Mouse (Mus musculus) kidney, embryonic 14.5 days (tissue): ENCODE data around the gene Elob. TPM values are rescaled to one million over a fixed set of nuclear protein-coding genes. Genes with fewer than 3 reads are reported as not detected.

ENCODE experiments used
- ATAC-seq: fragments of 200-750 bp; cut with Nextera tagmentation; 2 replicates; pipeline ENCODE4 v1.8.0; 2017; ENCODE audit warnings: moderate number of reproducible peaks, mild to moderate bottlenecking, moderate TSS enrichment, moderate library complexity; ENCODE audit not compliant: low FRiP score, low TSS enrichment
- H3K27ac ChIP-seq: fragments of 300-500 bp; sonication (generic); 2 replicates; pipeline ENCODE4 v1.5.1; 2014; ENCODE audit warnings: low read depth, mild to moderate bottlenecking, low read length, moderate library complexity, mixed read lengths
- H3K27me3 ChIP-seq: fragments of 300-500 bp; sonication (generic); 2 replicates; pipeline ENCODE4 v1.6.1; 2014; ENCODE audit warnings: mild to moderate bottlenecking, low read length; ENCODE audit not compliant: control insufficient read depth, insufficient read depth
- H3K36me3 ChIP-seq: fragments of 300-500 bp; sonication (generic); 2 replicates; pipeline ENCODE4 v1.6.1; 2014; ENCODE audit warnings: low read length, mixed read lengths; ENCODE audit not compliant: control insufficient read depth, insufficient read depth
- H3K4me1 ChIP-seq: fragments of 300-500 bp; sonication (generic); 2 replicates; pipeline ENCODE4 v1.6.1; 2014; ENCODE audit warnings: low read length, mixed read lengths; ENCODE audit not compliant: control insufficient read depth, insufficient read depth
- H3K4me2 ChIP-seq: fragments of 300-500 bp; sonication (generic); replicated peaks from 2 replicates; pipeline ENCODE4 v1.6.1; 2014; ENCODE audit warnings: low read depth, mild to moderate bottlenecking, low read length
- H3K4me3 ChIP-seq: fragments of 300-500 bp; sonication (generic); 2 replicates; pipeline ENCODE4 v1.5.1; 2014; ENCODE audit warnings: mild to moderate bottlenecking, low read length
- H3K9ac ChIP-seq: fragments of 300-500 bp; sonication (generic); 2 replicates; pipeline ENCODE4 v1.6.1; 2014; ENCODE audit warnings: low read depth, mild to moderate bottlenecking, low read length, moderate library complexity
- H3K9me3 ChIP-seq: fragments of 300-500 bp; sonication (generic); 2 replicates; pipeline ENCODE4 v1.6.1; 2016; ENCODE audit warnings: low read length; ENCODE audit not compliant: control insufficient read depth
- WGBS: fragments of 180-500 bp; shearing (Covaris S2); extraction: QIAGEN DNeasy Blood & Tissue Kit; methylation state at CpG from one replicate; pipeline ENCODE4 v1.1.7; 2014; 5-methylcytosine and 5-hydroxymethylcytosine counted together
- polyA plus RNA-seq: library from polyadenylated mRNA; unstranded; fragments of >200 nt; fragmentation: Nextera tagmentation; extraction: Ambion mirVana; gene quantifications from 2 replicates; pipeline ENCODE4 v1.2.1, GENCODE M21; 2014

Gene Elob
- polyA plus RNA-seq, 1 experiment from 2014 or later: 982 TPM

- H3K27me3 ChIP-seq: no peaks in the 10 kb centered on the region
- peak overlapping the region; percentile 51 for H3K4me2 ChIP-seq
- H3K9ac ChIP-seq: 0 out of 2 replicates have a peak overlapping the region, but pooled peaks have one; percentile 83
- peaks cover 12% of the 10 kb centered on the region; the same call in 1 of the 2 replicates for H3K4me1 ChIP-seq
- H3K9me3 ChIP-seq: no peaks in the 10 kb centered on the region
- peak overlapping the region; percentile 37; the same call in 1 of the 2 replicates for H3K4me3 ChIP-seq
- WGBS: 44% methylated on average over 2 of the region's 2 CpGs
- H3K27ac ChIP-seq: peak overlapping the region; percentile 67; the same call in 1 of the 2 replicates
- no peak for ATAC-seq
- no peaks in the 10 kb centered on the region for H3K36me3 ChIP-seq
These were observed 37.9 kb downstream of the Elob start for GRCm38 (mm10) chr17:23791079-23791357.

- Histone ChIP-seq H3K4me3 (peak within 1 kb of the TSS; percentile 37), H3K36me3 (no peaks in the 10 kb centered on the region), H3K4me1 (peaks cover 12% of the 10 kb centered on the region; the same call in 1 of the 2 replicates), H3K27ac (peak within 1 kb of the TSS; percentile 67), H3K9me3 (no peaks in the 10 kb centered on the region), H3K27me3 (no peaks in the 10 kb centered on the region), H3K9ac (peak within 1 kb of the TSS; percentile 83), H3K4me2 (peak within 1 kb of the TSS; percentile 51)
- ATAC-seq: peak; percentile 49; the same call in 1 of the 2 replicates
- WGBS: 2% methylated on average over 29 of the region's 29 CpGs
These were observed 38.5 kb downstream of the Elob start, which contains the start of gene Srrm2 for GRCm38 (mm10) chr17:23790269-23791078. Srrm2 (plus strand) TSS chr17:23790532.

- no peak for ATAC-seq
- Histone ChIP-seq H3K27me3 (no peaks in the 10 kb centered on the region), H3K36me3 (no peaks in the 10 kb centered on the region), H3K9me3 (no peaks in the 10 kb centered on the region), H3K4me1 (peaks cover 12% of the 10 kb centered on the region; the same call in 1 of the 2 replicates), H3K4me3 (peak overlapping the region; percentile 37), H3K4me2 (peak overlapping the region; percentile 51), H3K9ac (peak overlapping the region; percentile 83), H3K27ac (peak overlapping the region; percentile 67)
- WGBS: 16% methylated on average over 8 of the region's 8 CpGs
These were observed 39.1 kb downstream of the Elob start for GRCm38 (mm10) chr17:23789749-23790268.

GRCm38 (mm10) chr17:23788973-23789372 lies 40.0 kb downstream of the Elob start:
- Histone ChIP-seq H3K9me3 (no peaks in the 10 kb centered on the region), H3K9ac (no peak overlapping the region), H3K4me2 (no peak overlapping the region), H3K36me3 (no peaks in the 10 kb centered on the region), H3K4me1 (peaks cover 12% of the 10 kb centered on the region; the same call in 1 of the 2 replicates), H3K27ac (no peak overlapping the region), H3K4me3 (no peak overlapping the region), H3K27me3 (no peaks in the 10 kb centered on the region)
- WGBS: 88% methylated on average over 4 of the region's 4 CpGs
- no peak for ATAC-seq

- Histone ChIP-seq H3K4me1 (peaks cover 12% of the 10 kb centered on the region; the same call in 1 of the 2 replicates), H3K36me3 (no peaks in the 10 kb centered on the region), H3K27me3 (no peaks in the 10 kb centered on the region), H3K9ac (0 out of 2 replicates have a peak overlapping the region, but pooled peaks have one; percentile 31), H3K9me3 (no peaks in the 10 kb centered on the region), H3K27ac (no peak overlapping the region), H3K4me3 (peak overlapping the region; percentile 61), H3K4me2 (peak overlapping the region; percentile 94)
- no peak; the same call in 1 of the 2 replicates for ATAC-seq
- 9% methylated on average over 13 of the region's 13 CpGs for WGBS
These were observed 42.4 kb downstream of the Elob start for GRCm38 (mm10) chr17:23786510-23786931.

- Histone ChIP-seq H3K4me1 (peaks cover 9% of the 10 kb centered on the region; the same call in 1 of the 2 replicates), H3K36me3 (no peaks in the 10 kb centered on the region), H3K27ac (no peak within 1 kb of the TSS), H3K27me3 (no peaks in the 10 kb centered on the region), H3K9me3 (no peaks in the 10 kb centered on the region), H3K4me3 (peak within 1 kb of the TSS; percentile 61), H3K4me2 (peak within 1 kb of the TSS; percentile 94), H3K9ac (peak within 1 kb of the TSS; percentile 72)
- 3% methylated on average over 38 of the region's 43 CpGs for WGBS
- peak; percentile 82 for ATAC-seq
These were observed 43.1 kb downstream of the Elob start, which contains the start of gene Flywch2 for GRCm38 (mm10) chr17:23785561-23786471. Flywch2 (minus strand) TSS chr17:23786081.

- ATAC-seq: no peak
- Histone ChIP-seq H3K36me3 (no peaks in the 10 kb centered on the region), H3K27ac (no peak overlapping the region), H3K27me3 (no peaks in the 10 kb centered on the region), H3K4me3 (no peak overlapping the region), H3K4me1 (0 out of 2 replicates have a peak, but pooled peaks cover 3% of the 10 kb centered on the region), H3K9me3 (no peaks in the 10 kb centered on the region), H3K4me2 (no peak overlapping the region), H3K9ac (no peak overlapping the region)
These were observed 45.6 kb downstream of the Elob start for GRCm38 (mm10) chr17:23783352-23783751.

GRCm38 (mm10) chr17:23778447-23778846 lies 50.5 kb downstream of the Elob start:
- 62% methylated on average over 2 of the region's 2 CpGs for WGBS
- ATAC-seq: no peak
- no peak overlapping the region for H3K9ac ChIP-seq

More at GRCm38 (mm10) chr17:23778447-23778846, 50.5 kb downstream of the Elob start:
- Histone ChIP-seq H3K4me3 (no peak overlapping the region), H3K4me2 (no peak overlapping the region), H3K9me3 (no peaks in the 10 kb centered on the region), H3K27ac (no peak overlapping the region), H3K4me1 (no peaks in the 10 kb centered on the region), H3K36me3 (no peaks in the 10 kb centered on the region), H3K27me3 (no peaks in the 10 kb centered on the region)
